Mouse (Mus musculus): ENCODE results near the gene Ppp2r5b. TPM values are rescaled to one million over a fixed set of nuclear protein-coding genes. Genes with fewer than 3 reads are reported as not detected.

Gene Ppp2r5b
- polyA plus RNA-seq, 1 experiment from 2014 or later, result 74.3 TPM

DNA sequence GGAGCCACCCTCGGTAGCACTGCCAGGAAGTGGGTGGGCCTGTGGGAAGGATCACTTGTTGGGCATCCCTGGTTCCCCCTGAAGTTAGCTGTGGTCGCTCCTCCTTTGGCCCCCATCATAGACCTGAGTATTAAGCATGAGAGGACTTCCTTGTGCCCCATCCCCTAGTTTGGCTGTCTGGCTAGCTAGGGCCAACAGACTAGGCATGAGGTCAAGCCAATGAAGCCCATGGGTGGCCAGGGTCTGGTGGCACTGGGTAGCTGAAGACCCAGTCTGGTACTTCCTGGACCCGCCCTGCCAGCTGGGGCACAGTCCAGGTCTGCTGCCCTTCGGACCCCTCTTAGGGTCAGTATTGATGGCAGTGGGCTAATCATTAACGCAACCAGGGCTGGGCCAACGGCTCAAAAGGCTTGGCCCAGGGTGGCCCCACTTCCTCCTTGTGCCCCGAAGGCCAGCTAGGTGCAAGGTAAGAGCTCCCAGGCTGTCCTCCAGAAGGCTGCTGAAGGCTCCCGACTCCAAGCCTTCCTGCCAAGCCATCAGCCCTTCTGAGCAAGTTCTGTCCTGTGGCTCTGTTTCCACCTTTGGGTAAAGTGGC lies 27.3 kb upstream of the Ppp2r5b start:
- Histone ChIP-seq H3K9ac (ENCODE audit: low read length) (no peak overlapping the region), H3K4me2 (ENCODE audit: low read length) (no peak overlapping the region), H3K27ac (ENCODE audit: low read depth, low read length) (no peak overlapping the region), H3K4me3 (ENCODE audit: low read depth, low read length) (no peak overlapping the region), H3K36me3 (ENCODE audit: control insufficient read depth, insufficient read depth, low read length) (peaks cover 45% of the 10 kb centered on the region), H3K9me3 (replicated peaks; ENCODE audit: control insufficient read depth, low read length) (no peaks in the 10 kb centered on the region), H3K4me1 (ENCODE audit: control insufficient read depth, insufficient read depth, low read length) (no peaks in the 10 kb centered on the region), H3K27me3 (replicated peaks; ENCODE audit: control insufficient read depth, insufficient read depth, low read length) (no peaks in the 10 kb centered on the region)
- ATAC-seq, result no peak
- WGBS, result 90% methylated on average over 8 of the region's 8 CpGs
- no peak for DNase-seq (ENCODE audit: low spot score)

DNA sequence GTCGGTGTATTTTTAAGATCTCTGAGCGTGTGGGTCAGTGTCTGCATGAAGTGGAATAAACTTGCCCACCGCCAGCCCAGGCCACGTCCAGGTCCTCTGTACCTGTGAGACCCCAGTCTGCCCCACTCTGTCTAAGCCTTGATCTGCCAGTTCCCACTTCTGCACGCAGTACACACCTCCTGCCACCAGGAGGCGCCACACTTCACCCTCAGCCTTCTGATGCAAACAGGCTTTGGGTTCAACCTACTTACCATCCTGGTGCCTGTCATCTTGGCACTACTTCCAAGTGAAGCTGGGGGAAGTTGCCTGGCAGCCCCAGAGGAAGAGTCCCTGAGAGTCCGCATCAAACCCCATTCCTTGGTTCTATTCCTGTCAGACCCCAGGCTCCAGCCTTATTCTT lies 26.6 kb upstream of the Ppp2r5b start:
- Histone ChIP-seq H3K27me3 (replicated peaks; ENCODE audit: control insufficient read depth, insufficient read depth, low read length) (no peaks in the 10 kb centered on the region), H3K36me3 (ENCODE audit: control insufficient read depth, insufficient read depth, low read length) (peaks cover 52% of the 10 kb centered on the region)
- no peak for ATAC-seq

DNA sequence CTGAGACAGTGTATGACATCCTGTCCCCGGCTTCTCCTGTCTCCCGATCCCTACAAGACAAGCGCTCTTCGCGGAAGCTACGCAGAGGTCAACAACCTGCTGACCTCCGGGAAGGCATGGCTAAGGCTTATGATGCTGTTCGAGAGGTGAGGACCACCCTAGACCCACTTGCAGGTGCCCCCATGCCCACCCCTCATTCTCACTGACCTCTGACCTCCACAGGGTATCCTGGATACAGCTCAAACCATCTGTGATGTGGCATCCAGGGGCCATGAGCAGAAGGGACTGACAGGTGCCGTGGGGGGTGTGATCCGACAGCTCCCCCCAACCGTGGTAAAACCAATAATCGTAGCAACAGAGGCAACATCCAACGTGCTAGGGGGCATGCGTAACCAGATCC lies 25.7 kb upstream of the Ppp2r5b start:
- ATAC-seq (no peak), DNase-seq (ENCODE audit: low spot score) (no peak)
- no peaks in the 10 kb centered on the region for H3K9me3 ChIP-seq (replicated peaks; ENCODE audit: control insufficient read depth, low read length)
- H3K27ac ChIP-seq (ENCODE audit: low read depth, low read length), result no peak overlapping the region
- H3K9ac ChIP-seq (ENCODE audit: low read length), result no peak overlapping the region
- WGBS, result 96% methylated on average over 14 of the region's 14 CpGs
- H3K4me1 ChIP-seq (ENCODE audit: control insufficient read depth, insufficient read depth, low read length), result no peaks in the 10 kb centered on the region
- H3K4me2 ChIP-seq (ENCODE audit: low read length), result no peak overlapping the region
- no peak overlapping the region for H3K4me3 ChIP-seq (ENCODE audit: low read depth, low read length)
- H3K36me3 ChIP-seq (ENCODE audit: control insufficient read depth, insufficient read depth, low read length), result peaks cover 60% of the 10 kb centered on the region
- no peaks in the 10 kb centered on the region for H3K27me3 ChIP-seq (replicated peaks; ENCODE audit: control insufficient read depth, insufficient read depth, low read length)

More for the DNA sequence above, 26.6 kb upstream of the Ppp2r5b start:
- no peaks in the 10 kb centered on the region for H3K9me3 ChIP-seq (replicated peaks; ENCODE audit: control insufficient read depth, low read length)
- no peak overlapping the region for H3K4me3 ChIP-seq (ENCODE audit: low read depth, low read length)
- no peak overlapping the region for H3K4me2 ChIP-seq (ENCODE audit: low read length)
- no peak overlapping the region for H3K9ac ChIP-seq (ENCODE audit: low read length)
- DNase-seq (ENCODE audit: low spot score), result peak; percentile 56
- H3K27ac ChIP-seq (ENCODE audit: low read depth, low read length), result no peak overlapping the region
- 49% methylated on average over 7 of the region's 7 CpGs for WGBS
- no peaks in the 10 kb centered on the region for H3K4me1 ChIP-seq (ENCODE audit: control insufficient read depth, insufficient read depth, low read length)

DNA sequence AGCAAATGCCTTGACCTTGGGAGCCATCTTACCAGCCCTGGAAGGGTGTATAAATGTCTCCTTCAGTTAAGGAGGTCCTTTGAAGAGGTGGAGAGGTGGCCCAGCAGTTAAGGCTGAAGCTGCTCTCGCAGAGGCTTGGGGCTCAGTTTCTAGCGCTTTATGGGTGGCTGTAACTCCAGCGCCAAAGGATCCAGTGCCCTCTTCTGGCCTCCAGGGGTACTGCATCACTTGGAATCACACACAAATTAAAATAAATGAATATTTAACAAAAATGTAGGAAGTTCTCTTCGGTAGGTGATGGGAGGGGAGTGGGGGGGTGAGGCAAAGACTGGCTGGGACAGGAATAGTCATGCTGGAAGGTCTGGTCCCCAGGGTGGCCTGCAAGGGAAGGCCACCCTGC lies 25.3 kb upstream of the Ppp2r5b start:
- Histone ChIP-seq H3K9me3 (replicated peaks; ENCODE audit: control insufficient read depth, low read length) (no peaks in the 10 kb centered on the region), H3K4me2 (ENCODE audit: low read length) (no peak overlapping the region), H3K4me1 (ENCODE audit: control insufficient read depth, insufficient read depth, low read length) (no peaks in the 10 kb centered on the region), H3K9ac (ENCODE audit: low read length) (no peak overlapping the region), H3K27me3 (replicated peaks; ENCODE audit: control insufficient read depth, insufficient read depth, low read length) (no peaks in the 10 kb centered on the region), H3K36me3 (ENCODE audit: control insufficient read depth, insufficient read depth, low read length) (peaks cover 65% of the 10 kb centered on the region), H3K4me3 (ENCODE audit: low read depth, low read length) (no peak overlapping the region), H3K27ac (ENCODE audit: low read depth, low read length) (no peak overlapping the region)
- ATAC-seq, result no peak
- 76% methylated on average over 4 of the region's 4 CpGs for WGBS
- DNase-seq (ENCODE audit: low spot score), result no peak

DNA sequence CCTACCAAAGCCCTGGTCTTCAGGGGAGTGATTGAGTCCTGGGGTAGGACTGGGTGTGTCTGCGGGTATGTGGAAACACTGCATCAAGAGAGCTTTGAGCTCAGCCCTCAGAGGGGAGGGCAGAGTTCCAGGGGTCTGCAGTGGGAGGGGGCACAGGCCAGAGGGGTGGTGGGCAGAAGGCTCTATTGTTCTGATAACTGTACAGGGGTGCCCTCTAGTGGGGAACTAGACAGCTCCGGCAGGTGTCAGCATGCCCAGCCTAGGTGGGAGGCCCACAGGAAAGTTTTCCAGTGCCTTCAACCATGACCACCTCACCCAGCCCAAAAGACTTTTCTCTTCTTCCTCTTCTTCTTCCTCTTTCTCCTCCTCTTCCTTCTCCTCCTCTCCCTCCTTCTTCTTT lies 24.8 kb upstream of the Ppp2r5b start:
- Histone ChIP-seq H3K4me2 (ENCODE audit: low read length) (no peak overlapping the region), H3K4me3 (ENCODE audit: low read depth, low read length) (no peak overlapping the region), H3K27ac (ENCODE audit: low read depth, low read length) (no peak overlapping the region), H3K27me3 (replicated peaks; ENCODE audit: control insufficient read depth, insufficient read depth, low read length) (no peaks in the 10 kb centered on the region), H3K36me3 (ENCODE audit: control insufficient read depth, insufficient read depth, low read length) (peaks cover 70% of the 10 kb centered on the region), H3K9ac (ENCODE audit: low read length) (no peak overlapping the region), H3K4me1 (ENCODE audit: control insufficient read depth, insufficient read depth, low read length) (no peaks in the 10 kb centered on the region), H3K9me3 (replicated peaks; ENCODE audit: control insufficient read depth, low read length) (no peaks in the 10 kb centered on the region)
- ATAC-seq (no peak), DNase-seq (ENCODE audit: low spot score) (peak; percentile 35)
- WGBS, result 69% methylated on average over 2 of the region's 2 CpGs

DNA sequence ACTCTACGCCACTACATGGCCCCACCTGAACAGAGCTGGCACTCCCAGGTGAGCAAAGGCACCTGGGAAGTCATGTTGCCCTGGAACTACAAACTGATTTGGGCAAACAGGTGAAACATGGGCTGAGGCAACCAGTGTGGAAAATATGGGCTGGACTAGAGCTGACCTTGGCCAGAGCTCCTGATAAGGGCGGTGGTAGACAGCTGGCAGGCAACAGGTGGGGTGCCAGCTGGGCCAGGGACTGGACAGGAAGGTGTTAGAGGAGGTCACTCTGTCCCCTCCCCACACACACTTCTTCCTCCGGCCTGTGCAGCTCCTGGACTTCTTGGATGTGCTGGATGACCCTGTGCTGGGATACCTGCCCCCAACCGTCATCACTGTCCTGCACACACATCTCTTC lies 17.3 kb upstream of the Ppp2r5b start:
- no peak overlapping the region for H3K27ac ChIP-seq (ENCODE audit: low read depth, low read length)
- DNase-seq (ENCODE audit: low spot score) (no peak), ATAC-seq (no peak)
- 91% methylated on average over 4 of the region's 4 CpGs for WGBS
- no peaks in the 10 kb centered on the region for H3K9me3 ChIP-seq (replicated peaks; ENCODE audit: control insufficient read depth, low read length)
- no peak overlapping the region for H3K4me3 ChIP-seq (ENCODE audit: low read depth, low read length)
- H3K36me3 ChIP-seq (ENCODE audit: control insufficient read depth, insufficient read depth, low read length), result peaks cover 87% of the 10 kb centered on the region
- no peaks in the 10 kb centered on the region for H3K27me3 ChIP-seq (replicated peaks; ENCODE audit: control insufficient read depth, insufficient read depth, low read length)
- H3K4me1 ChIP-seq (ENCODE audit: control insufficient read depth, insufficient read depth, low read length), result no peaks in the 10 kb centered on the region
- H3K4me2 ChIP-seq (ENCODE audit: low read length), result no peak overlapping the region
- H3K9ac ChIP-seq (ENCODE audit: low read length), result no peak overlapping the region

DNA sequence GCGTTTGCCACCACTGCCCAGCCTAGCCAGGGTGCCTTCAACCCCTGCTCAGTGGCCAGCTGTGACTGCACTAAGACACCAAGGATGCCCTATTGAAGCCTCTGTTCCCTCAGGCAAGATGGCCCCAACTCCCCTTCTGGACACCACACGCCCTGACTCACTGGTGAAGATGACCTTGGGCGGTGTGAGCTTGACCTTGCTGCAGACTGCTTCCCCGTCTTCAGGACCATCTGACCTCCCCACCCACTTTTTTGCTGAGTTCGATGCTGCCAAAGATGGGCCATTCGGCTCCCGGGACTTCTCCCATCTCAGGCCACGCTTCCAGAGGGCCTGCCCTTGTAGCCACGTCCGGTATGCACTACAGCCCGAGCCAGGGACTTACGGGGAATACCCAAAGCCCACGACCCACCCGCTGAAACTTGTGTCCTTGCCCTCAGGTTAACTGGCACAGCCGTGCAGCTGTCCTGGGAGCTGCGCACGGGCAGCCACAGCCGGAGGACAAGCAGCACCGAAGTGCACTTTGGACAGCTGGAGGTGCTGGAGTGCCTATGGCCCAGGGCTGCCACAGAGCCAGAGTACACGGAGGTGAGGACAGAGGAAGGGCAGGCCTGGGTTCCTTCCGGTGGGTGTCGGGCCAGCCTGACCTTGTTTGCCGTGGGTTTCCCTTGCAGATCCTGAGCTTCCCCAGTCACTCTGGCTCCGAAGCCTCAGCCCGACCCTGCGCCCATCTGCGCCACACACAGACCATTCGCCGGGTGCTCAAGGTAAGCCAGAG lies 12.0 kb upstream of the Ppp2r5b start:
- H3K36me3 ChIP-seq (ENCODE audit: control insufficient read depth, insufficient read depth, low read length), result peaks cover 56% of the 10 kb centered on the region
- DNase-seq (ENCODE audit: low spot score), result no peak
- H3K9me3 ChIP-seq (replicated peaks; ENCODE audit: control insufficient read depth, low read length), result no peaks in the 10 kb centered on the region
- no peak overlapping the region for H3K27ac ChIP-seq (ENCODE audit: low read depth, low read length)
- no peaks in the 10 kb centered on the region for H3K27me3 ChIP-seq (replicated peaks; ENCODE audit: control insufficient read depth, insufficient read depth, low read length)
- peaks cover under 1% of the 10 kb centered on the region for H3K4me1 ChIP-seq (ENCODE audit: control insufficient read depth, insufficient read depth, low read length)
- H3K4me3 ChIP-seq (ENCODE audit: low read depth, low read length), result no peak overlapping the region
- no peak overlapping the region for H3K4me2 ChIP-seq (ENCODE audit: low read length)
- ATAC-seq, result no peak
- 94% methylated on average over 29 of the region's 29 CpGs for WGBS
- no peak overlapping the region for H3K9ac ChIP-seq (ENCODE audit: low read length)

DNA sequence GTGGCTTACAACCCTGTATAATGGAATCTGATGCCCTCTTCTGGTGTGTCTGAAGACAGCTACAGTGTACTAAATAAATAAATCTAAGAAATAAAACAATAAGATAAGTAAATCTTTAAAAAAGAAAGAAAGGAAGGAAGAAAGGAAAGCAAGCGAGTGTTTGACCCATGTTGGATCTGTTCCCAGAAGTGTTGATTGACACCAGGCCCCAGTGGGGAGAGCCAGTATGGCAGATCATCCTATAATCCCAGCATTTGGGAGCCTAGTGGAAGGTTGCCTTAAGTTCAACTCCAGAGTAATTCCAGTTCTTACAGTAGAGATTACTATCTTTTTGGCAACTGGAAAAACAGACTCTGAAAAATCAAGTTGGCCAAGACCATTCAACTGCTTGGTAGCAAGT lies 10.1 kb upstream of the Ppp2r5b start:
- ATAC-seq (no peak), DNase-seq (ENCODE audit: low spot score) (no peak)
- H3K4me1 ChIP-seq (ENCODE audit: control insufficient read depth, insufficient read depth, low read length), result peaks cover 7% of the 10 kb centered on the region
- 65% methylated on average over 1 of the region's 1 CpGs for WGBS
- H3K9ac ChIP-seq (ENCODE audit: low read length), result no peak overlapping the region
- no peaks in the 10 kb centered on the region for H3K9me3 ChIP-seq (replicated peaks; ENCODE audit: control insufficient read depth, low read length)
- no peaks in the 10 kb centered on the region for H3K27me3 ChIP-seq (replicated peaks; ENCODE audit: control insufficient read depth, insufficient read depth, low read length)
- H3K27ac ChIP-seq (ENCODE audit: low read depth, low read length), result no peak overlapping the region
- no peak overlapping the region for H3K4me2 ChIP-seq (ENCODE audit: low read length)
- peaks cover 37% of the 10 kb centered on the region for H3K36me3 ChIP-seq (ENCODE audit: control insufficient read depth, insufficient read depth, low read length)
- no peak overlapping the region for H3K4me3 ChIP-seq (ENCODE audit: low read depth, low read length)

DNA sequence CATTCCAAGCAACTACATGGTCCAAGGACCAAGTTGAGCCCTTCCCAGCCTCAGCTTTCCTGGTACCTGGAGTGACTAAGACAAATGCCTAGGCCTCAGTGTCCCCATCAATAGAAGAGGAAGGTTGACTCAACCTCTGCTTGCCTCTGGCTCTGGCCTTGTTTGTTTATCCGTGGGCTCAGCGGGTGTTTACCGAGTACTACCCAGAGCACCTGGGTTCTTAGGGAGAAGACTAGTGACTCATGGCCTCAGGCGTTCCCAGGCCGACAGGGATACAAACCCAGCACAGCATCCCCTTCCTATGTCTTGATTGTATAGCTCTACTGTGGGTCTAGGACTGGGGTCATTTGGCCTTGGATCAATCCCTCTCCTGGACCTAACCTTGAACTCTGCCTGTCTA lies 7.6 kb upstream of the Ppp2r5b start:
- peaks cover 23% of the 10 kb centered on the region for H3K36me3 ChIP-seq (ENCODE audit: control insufficient read depth, insufficient read depth, low read length)
- ATAC-seq (no peak), DNase-seq (ENCODE audit: low spot score) (no peak)
- H3K9ac ChIP-seq (ENCODE audit: low read length), result 0 out of 2 replicates have a peak overlapping the region, but pooled peaks have one; percentile 21
- H3K4me2 ChIP-seq (ENCODE audit: low read length), result peak overlapping the region; percentile 88; the same call in 1 of the 2 replicates
- no peaks in the 10 kb centered on the region for H3K27me3 ChIP-seq (replicated peaks; ENCODE audit: control insufficient read depth, insufficient read depth, low read length)
- no peaks in the 10 kb centered on the region for H3K9me3 ChIP-seq (replicated peaks; ENCODE audit: control insufficient read depth, low read length)
- 81% methylated on average over 5 of the region's 5 CpGs for WGBS
- no peak overlapping the region for H3K27ac ChIP-seq (ENCODE audit: low read depth, low read length)
- H3K4me1 ChIP-seq (ENCODE audit: control insufficient read depth, insufficient read depth, low read length), result peaks cover 7% of the 10 kb centered on the region
- no peak overlapping the region for H3K4me3 ChIP-seq (ENCODE audit: low read depth, low read length)
